Mouse (Mus musculus) lung, embryonic 14.5 days (tissue): ENCODE measurements around the gene Lgals3. TPM values are rescaled to one million over a fixed set of nuclear protein-coding genes. Genes with fewer than 3 reads are reported as not detected.

ENCODE experiments used
- ATAC-seq: fragments of 200-750 bp; cut with Nextera tagmentation; 2 replicates; pipeline ENCODE4 v1.8.0; 2017; ENCODE audit warnings: mild to moderate bottlenecking, moderate TSS enrichment, moderate library complexity; ENCODE audit not compliant: insufficient read depth
- DNase-seq: peaks from one replicate; pipeline ENCODE4 v3.0.0-alpha.2; 2015
- H3K27ac ChIP-seq: fragments of 300-500 bp; sonication (generic); 2 replicates; pipeline ENCODE4 v1.5.1; 2014; ENCODE audit warnings: low read depth, mild to moderate bottlenecking, moderate library complexity
- H3K27me3 ChIP-seq: fragments of 300-500 bp; sonication (generic); 2 replicates; pipeline ENCODE4 v1.6.1; 2014; ENCODE audit warnings: low read length, control low read depth; ENCODE audit not compliant: insufficient read depth
- H3K36me3 ChIP-seq: fragments of 300-500 bp; sonication (generic); 2 replicates; pipeline ENCODE4 v1.6.1; 2014; ENCODE audit warnings: control low read depth; ENCODE audit not compliant: insufficient read depth
- H3K4me1 ChIP-seq: fragments of 300-500 bp; sonication (generic); 2 replicates; pipeline ENCODE4 v1.6.1; 2014; ENCODE audit warnings: antibody characterized with exemption, control low read depth; ENCODE audit not compliant: insufficient read depth
- H3K4me2 ChIP-seq: fragments of 300-500 bp; sonication (generic); 2 replicates; pipeline ENCODE4 v1.6.1; 2014; ENCODE audit warnings: mild to moderate bottlenecking
- H3K4me3 ChIP-seq: fragments of 300-500 bp; sonication (generic); 2 replicates; pipeline ENCODE4 v1.5.1; 2014; ENCODE audit warnings: low read depth, low read length
- H3K9ac ChIP-seq: fragments of 300-500 bp; sonication (generic); 2 replicates; pipeline ENCODE4 v1.6.1; 2014
- H3K9me3 ChIP-seq: fragments of 300-500 bp; sonication (generic); 2 replicates; pipeline ENCODE4 v1.6.1; 2016; ENCODE audit warnings: low read depth, low read length, control low read depth
- CTCF ChIP-seq: IDR thresholded peaks from 2 replicates; pipeline ENCODE4 v1.5.1; 2016; ENCODE audit warnings: antibody characterized with exemption, low read depth
- WGBS: fragments of 180-500 bp; shearing (Covaris S2); extraction: QIAGEN DNeasy Blood & Tissue Kit; methylation state at CpG from one replicate; pipeline ENCODE4 v1.1.7; 2014; 5-methylcytosine and 5-hydroxymethylcytosine counted together
- polyA plus RNA-seq: library from polyadenylated mRNA; unstranded; fragments of >200 nt; fragmentation: Nextera tagmentation; extraction: Ambion mirVana; gene quantifications from 2 replicates; pipeline ENCODE4 v1.2.1, GENCODE M21; 2014

Lgals3 gene
- polyA plus RNA-seq, 1 experiment from 2014 or later: 8.1 TPM

- DNase-seq (no peak), ATAC-seq (no peak)
- no peaks in the 10 kb centered on the region for H3K9me3 ChIP-seq
- H3K27me3 ChIP-seq: no peaks in the 10 kb centered on the region
- TF ChIP-seq CTCF: no peak
- no peak overlapping the region for H3K9ac ChIP-seq
- no peak overlapping the region for H3K4me3 ChIP-seq
- 91% methylated on average over 8 of the region's 8 CpGs for WGBS
- H3K4me1 ChIP-seq: no peaks in the 10 kb centered on the region
- peaks cover 94% of the 10 kb centered on the region for H3K36me3 ChIP-seq
- no peak overlapping the region for H3K27ac ChIP-seq
- H3K4me2 ChIP-seq: no peak overlapping the region
Measured at GRCm38 (mm10) chr14:47402735-47403134, 35.2 kb downstream of the Lgals3 start.

- no peaks in the 10 kb centered on the region for H3K27me3 ChIP-seq
- peaks cover 98% of the 10 kb centered on the region for H3K36me3 ChIP-seq
- no peak overlapping the region for H3K27ac ChIP-seq
- no peak overlapping the region for H3K9ac ChIP-seq
- ATAC-seq: no peak
- no peak for DNase-seq
- H3K4me1 ChIP-seq: no peaks in the 10 kb centered on the region
- no peak for TF ChIP-seq CTCF
- no peak overlapping the region for H3K4me3 ChIP-seq
- 85% methylated on average over 9 of the region's 9 CpGs for WGBS
- H3K4me2 ChIP-seq: no peak overlapping the region
- H3K9me3 ChIP-seq: no peaks in the 10 kb centered on the region
Measured at GRCm38 (mm10) chr14:47406000-47406399, 38.4 kb downstream of the Lgals3 start.

- H3K9me3 ChIP-seq: no peaks in the 10 kb centered on the region
- DNase-seq (peak; percentile 26), ATAC-seq (no peak)
- peaks cover 38% of the 10 kb centered on the region for H3K36me3 ChIP-seq
- WGBS: 21% methylated on average over 3 of the region's 3 CpGs
- peak overlapping the region; percentile 39; the same call in 1 of the 2 replicates for H3K27ac ChIP-seq
- TF ChIP-seq CTCF: no peak
- 0 out of 2 replicates have a peak, but pooled peaks cover 4% of the 10 kb centered on the region for H3K4me1 ChIP-seq
- H3K9ac ChIP-seq: peak overlapping the region; percentile 64
- peak overlapping the region; percentile 87 for H3K4me2 ChIP-seq
- peak overlapping the region; percentile 56 for H3K4me3 ChIP-seq
- no peaks in the 10 kb centered on the region for H3K27me3 ChIP-seq
Measured at GRCm38 (mm10) chr14:47417346-47417745, 49.8 kb downstream of the Lgals3 start.

GRCm38 (mm10) chr14:47417775-47418665, 50.5 kb downstream of the Lgals3 start, which contains the start of gene Dlgap5:
TSS of gene Dlgap5 (minus strand) at chr14:47418407.
- WGBS: 2% methylated on average over 36 of the region's 36 CpGs
- Histone ChIP-seq H3K36me3 (peaks cover 31% of the 10 kb centered on the region), H3K27me3 (no peaks in the 10 kb centered on the region), H3K4me1 (0 out of 2 replicates have a peak, but pooled peaks cover 4% of the 10 kb centered on the region), H3K27ac (peak within 1 kb of the TSS; percentile 61), H3K4me3 (peak within 1 kb of the TSS; percentile 56), H3K4me2 (peak within 1 kb of the TSS; percentile 87), H3K9ac (peak within 1 kb of the TSS; percentile 64), H3K9me3 (no peaks in the 10 kb centered on the region)
- DNase-seq (peak; percentile 98), ATAC-seq (peak; percentile 97)
- TF ChIP-seq CTCF: no peak

GRCm38 (mm10) chr14:47418666-47418991, 51.1 kb downstream of the Lgals3 start:
- Histone ChIP-seq H3K36me3 (peaks cover 27% of the 10 kb centered on the region), H3K4me1 (0 out of 2 replicates have a peak, but pooled peaks cover 4% of the 10 kb centered on the region), H3K9me3 (no peaks in the 10 kb centered on the region), H3K27ac (peak overlapping the region; percentile 61), H3K4me2 (peak overlapping the region; percentile 87), H3K4me3 (peak overlapping the region; percentile 56), H3K27me3 (no peaks in the 10 kb centered on the region), H3K9ac (peak overlapping the region; percentile 38)
- 23% methylated on average over 5 of the region's 5 CpGs for WGBS
- no peak for TF ChIP-seq CTCF
- DNase-seq (peak; percentile 65), ATAC-seq (peak; percentile 60)

- peak overlapping the region; percentile 61 for H3K27ac ChIP-seq
- no peak for DNase-seq
Measured at GRCm38 (mm10) chr14:47419034-47419625, 51.6 kb downstream of the Lgals3 start.

More at GRCm38 (mm10) chr14:47419034-47419625, 51.6 kb downstream of the Lgals3 start:
- Histone ChIP-seq H3K9me3 (no peaks in the 10 kb centered on the region), H3K4me1 (0 out of 2 replicates have a peak, but pooled peaks cover 4% of the 10 kb centered on the region), H3K4me3 (no peak overlapping the region), H3K9ac (peak overlapping the region; percentile 38; the same call in 1 of the 2 replicates), H3K36me3 (peaks cover 22% of the 10 kb centered on the region), H3K4me2 (peak overlapping the region; percentile 87), H3K27me3 (no peaks in the 10 kb centered on the region)
- ATAC-seq: no peak
- 70% methylated on average over 9 of the region's 9 CpGs for WGBS
- no peak for TF ChIP-seq CTCF
